Mouse (Mus musculus): ENCODE results near the gene Rab26. TPM values are rescaled to one million over a fixed set of nuclear protein-coding genes. Genes with fewer than 3 reads are reported as not detected.

Rab26 gene
- total RNA-seq (2021): 1 to 10 TPM in 1 of 2 experiments, under 1 TPM in 1; 0.70 to 1.3 TPM
- long read RNA-seq, experiment 1, partial matches to known transcripts: 0 of 3 reads
- long read RNA-seq, experiment 1, other reads (novel, unspliced or antisense): 1 of 3 reads
- long read RNA-seq, experiment 2, partial matches to known transcripts: 0 of 1 reads
- long read RNA-seq, experiment 2, other reads (novel, unspliced or antisense): 0 of 1 reads

DNA sequence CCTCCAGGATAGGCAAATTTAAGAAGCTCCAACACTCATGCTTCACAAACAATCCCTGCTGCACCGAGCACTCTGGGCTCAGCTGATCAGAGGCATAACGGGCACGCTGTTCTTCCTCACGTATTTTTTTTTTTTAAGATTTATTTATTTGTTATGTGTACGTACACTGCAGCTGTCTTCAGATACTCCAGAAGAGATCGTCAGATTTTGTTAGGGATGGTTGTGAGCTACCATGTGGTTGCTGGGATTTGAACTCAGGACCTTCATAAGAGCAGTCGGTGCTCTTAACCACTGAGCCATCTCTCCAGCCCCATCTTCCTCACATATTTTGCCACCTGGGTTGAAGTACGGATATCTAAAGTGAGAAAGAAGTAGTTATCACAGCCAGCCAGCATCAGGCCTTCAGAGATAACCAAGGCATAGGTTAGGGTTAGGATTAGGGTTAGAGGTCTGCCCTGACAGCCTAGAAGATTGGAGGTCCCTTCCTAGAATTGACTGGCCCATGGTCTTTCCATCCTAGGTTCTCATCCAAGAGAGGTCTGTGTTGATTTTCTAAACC is at the start of gene Rab26:
Gene Rab26 (minus strand): TSS at position 51 of the 559 bp plus-strand sequence.
- no peak for DNase-seq

DNA sequence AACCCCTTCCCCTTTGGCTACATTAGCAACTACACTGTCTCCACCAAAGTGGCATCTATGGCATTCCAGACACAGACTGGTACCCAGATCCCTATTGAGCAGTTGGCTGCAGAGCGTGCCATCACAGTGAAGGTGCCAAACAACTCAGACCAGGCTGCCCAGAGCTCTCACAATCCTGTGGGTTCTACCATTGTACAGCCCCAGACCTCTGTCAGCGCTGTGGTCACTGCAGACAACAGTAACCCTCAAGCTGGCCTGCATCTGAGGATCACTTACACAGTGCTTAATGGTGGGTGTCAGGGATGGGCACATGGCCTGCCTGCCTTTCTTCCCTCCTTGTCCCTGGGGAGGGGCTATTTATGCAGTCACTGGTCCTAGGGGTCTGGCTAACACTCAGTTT is 46.3 kb upstream of the Rab26 start:
- no peak for DNase-seq

DNA sequence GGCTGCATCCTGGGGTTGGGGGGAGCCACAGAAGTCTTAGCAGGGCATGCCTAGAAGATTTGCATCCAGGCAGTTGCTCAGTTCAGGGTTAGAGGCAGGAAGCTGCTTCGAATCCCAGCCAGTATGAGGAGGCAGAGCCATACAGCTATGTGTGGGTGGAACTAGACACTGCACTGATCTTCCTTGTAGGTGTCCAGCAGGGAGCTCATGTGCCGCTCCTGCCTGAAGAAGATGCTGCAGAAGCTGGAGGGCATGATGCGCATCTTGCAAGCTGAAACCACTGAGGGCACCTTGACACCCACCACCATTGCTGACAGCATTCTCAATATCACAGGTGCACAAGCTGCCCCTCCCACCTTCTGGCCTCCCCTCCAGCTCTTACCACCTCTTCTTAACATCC is 45.5 kb upstream of the Rab26 start:
- DNase-seq: no peak

DNA sequence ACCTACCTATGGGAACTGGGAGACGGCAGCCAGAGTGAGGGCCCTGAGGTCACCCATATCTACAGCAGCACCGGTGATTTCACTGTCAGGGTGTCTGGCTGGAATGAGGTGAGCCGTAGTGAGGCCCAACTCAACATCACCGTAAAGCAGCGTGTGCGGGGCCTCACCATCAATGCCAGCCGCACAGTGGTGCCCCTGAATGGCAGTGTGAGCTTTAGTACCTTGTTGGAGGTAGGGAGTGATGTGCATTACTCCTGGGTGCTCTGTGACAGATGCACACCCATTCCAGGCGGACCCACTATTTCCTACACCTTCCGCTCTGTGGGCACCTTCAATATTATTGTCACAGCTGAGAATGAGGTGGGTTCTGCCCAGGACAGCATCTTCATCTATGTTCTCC is 39.8 kb upstream of the Rab26 start:
- DNase-seq: no peak

DNA sequence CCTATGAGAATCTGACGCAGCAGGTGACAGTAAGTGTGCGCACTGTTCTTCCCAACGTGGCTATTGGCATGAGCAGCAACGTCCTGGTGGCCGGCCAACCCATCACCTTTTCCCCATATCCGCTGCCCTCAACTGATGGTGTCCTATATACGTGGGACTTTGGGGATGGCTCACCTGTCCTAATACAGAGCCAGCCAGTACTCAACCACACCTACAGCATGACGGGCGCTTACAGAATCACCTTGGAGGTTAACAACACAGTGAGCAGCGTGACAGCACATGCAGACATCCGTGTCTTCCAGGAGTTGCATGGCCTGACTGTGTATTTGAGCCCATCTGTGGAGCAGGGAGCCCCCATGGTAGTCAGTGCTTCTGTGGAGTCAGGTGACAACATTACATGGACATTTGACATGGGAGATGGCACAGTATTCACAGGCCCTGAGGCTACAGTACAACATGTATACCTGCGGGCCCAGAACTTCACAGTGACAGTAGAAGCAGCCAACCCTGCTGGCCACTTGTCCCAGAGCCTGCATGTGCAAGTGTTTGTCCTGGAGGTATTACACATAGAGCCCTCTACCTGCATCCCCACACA is 38.7 kb upstream of the Rab26 start:
- no peak for DNase-seq

DNA sequence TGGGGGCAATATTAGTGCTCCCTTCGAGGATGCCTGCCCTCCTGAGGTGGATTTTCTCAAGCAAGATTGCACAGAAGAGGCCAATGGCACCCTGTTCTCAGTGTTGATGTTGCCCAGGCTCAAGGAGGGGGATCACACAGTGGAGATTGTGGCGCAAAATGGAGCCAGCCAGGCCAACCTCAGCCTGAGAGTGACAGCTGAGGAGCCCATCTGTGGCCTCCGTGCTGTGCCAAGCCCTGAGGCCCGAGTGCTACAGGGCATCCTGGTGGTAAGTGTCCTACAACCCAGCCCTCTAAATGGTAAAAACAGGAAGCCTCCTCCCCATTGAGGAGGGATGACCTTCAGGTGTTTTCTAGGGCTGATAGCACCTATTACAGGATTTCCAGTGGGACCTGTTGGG is 35.8 kb upstream of the Rab26 start:
- DNase-seq: no peak

DNA sequence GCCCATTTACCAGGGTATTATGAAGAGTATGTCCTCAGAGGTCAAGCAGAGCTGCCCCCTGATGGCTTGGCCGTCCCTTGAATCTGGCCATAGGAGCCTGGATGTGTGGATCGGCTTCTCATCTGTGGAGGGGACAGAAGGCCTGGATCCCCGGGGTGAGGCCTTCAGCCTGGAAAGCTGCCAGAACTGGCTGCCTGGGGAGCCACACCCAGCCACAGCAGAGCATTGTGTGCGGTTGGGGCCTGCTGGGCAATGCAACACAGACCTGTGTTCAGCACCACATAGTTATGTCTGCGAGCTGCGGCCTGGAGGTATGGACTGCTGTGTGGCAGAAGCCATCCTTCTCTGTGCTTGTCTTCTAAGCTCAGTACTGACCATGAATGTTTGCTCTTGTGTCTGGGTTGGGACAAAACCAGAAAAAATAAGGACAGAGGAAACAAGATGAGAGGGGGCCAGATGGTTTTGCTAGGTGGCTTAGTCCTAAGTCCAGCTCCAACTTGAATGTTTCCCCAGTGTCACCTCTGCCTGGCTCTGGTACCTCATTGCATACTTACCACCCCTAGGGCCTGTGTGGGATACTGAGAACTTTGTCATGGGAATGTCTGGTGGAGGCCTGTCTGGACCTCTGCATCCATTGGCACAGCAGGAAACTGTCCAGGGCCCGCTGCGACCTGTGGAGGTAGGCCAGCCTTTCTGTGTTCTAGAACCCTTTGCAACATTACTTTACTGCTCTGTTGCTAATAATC is 33.2 kb upstream of the Rab26 start:
- DNase-seq: peak in 1 of 2 experiments; percentile 52

DNA sequence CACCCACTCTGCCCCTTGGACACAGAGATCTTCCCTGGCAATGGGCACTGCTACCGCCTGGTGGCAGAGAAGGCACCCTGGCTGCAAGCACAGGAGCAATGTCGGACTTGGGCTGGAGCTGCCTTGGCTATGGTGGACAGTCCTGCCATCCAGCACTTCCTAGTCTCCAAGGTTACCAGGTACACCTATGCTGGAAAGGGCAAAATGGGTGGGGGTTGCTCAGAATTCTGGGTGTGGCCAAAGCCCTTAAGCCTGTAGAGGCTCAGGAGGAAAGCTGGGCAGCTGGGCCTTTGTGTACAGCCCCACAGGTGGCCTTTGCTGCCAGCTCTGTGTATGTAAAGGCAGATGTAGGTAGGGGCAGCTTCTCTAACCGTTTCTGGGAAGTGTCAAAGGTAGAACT is 31.8 kb upstream of the Rab26 start:
- DNase-seq: no peak

DNA sequence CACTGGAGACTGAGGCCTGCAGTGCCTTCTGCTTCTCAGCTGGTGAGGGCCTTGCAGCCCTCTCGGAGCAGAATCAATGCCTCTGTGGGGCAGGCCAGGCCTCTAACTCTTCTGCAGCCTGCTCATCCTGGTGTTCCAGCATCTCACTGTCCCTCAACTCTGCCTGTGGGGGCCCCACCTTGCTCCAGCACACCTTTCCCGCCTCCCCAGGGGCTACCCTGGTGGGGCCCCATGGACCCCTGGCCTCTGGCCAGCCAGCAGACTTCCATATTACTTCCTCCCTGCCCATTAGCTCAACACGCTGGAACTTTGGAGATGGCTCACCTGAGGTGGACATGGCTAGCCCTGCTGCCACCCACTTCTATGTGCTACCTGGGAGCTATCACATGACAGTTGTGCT is 31.1 kb upstream of the Rab26 start:
- DNase-seq: no peak

DNA sequence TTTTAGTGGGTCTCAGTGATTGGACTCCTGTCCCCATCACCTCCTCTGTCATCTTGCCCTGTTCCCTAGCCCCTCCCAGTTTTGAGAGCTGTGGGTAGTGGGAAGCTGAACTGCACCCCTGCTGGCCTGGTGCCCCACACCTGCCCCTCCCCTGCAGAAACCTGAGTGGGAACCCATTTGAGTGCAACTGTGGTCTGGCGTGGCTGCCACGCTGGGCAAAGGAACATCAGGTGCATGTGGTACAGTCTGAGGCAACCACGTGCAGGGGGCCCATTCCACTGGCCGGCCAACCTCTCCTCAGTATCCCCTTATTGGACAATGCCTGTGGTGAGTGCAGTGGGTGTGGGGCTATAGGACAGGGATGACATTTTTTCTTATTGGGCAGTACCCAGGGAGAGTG is 30.4 kb upstream of the Rab26 start:
- DNase-seq: no peak

DNA sequence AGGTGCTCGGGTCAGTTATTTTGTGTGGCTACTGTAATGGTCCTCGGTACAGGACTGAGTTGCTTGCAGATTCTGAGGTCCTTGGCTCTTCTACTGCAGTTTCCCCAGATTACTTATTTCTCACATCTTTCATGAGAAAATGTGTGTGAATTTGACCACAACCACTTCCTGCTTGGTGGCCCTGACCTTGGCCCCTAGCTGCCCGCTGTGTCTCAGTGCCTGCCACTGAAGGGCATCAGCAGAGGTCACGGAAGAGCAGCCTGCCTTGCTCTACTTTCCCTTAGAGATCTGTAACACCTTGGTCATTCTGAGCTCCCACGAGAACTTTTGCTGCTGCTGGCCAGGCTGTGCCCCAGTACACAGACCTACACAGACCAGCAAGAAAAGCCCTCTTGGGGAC is 29.6 kb upstream of the Rab26 start:
- no peak for DNase-seq

DNA sequence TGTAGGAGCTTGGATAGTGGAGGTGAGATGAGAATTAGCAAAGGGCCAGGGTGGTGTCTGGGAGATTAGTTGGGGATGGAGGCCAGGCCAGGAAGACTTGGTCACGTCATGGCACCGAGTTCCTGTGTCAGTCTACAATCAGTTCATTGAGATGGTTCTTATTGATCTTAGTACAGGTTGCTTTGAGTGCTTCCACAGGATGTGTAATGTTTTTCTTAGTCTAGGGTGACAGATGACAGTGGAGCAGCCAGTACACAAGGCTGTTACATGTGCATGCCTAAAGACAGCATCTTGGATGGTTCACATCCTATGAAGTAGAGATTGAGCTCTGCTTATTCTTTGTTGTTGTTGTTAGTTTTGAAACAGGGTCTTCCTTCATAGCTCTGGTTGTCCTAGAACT is 27.6 kb upstream of the Rab26 start:
- no peak for DNase-seq

DNA sequence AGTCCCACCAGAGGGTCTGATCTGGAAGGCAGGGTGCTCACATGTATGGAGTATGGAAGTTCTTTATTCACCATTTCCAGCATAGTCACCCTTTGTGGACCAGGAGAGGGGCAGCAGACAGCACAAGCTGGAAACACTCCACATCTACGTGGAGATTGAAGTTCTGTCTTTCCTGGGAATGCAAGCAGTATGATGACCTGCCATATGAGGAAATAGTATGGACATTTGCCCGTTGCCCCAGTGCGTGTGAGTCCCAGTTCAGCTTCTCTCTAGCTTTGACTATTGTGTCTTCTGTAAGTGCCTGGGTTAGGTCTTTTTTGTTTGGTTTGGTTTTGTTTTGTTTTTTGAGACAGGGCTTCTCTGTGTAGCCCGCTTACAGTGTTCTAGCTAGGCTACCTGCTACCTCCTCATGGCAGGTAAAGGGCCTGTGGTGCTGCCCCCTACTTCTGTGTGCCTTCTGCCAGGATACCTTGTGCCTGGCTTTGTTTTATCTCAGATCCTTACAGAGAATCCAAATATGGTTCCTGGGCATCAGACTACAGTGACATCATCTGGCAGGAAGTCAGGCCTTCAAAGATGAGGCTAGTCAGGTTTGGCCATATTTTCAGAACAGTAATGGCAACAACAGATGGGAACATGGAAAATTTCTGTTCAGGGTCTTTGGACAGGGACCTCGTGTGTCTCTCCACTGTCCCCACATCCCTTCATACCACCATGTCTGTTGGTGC is 26.5 kb upstream of the Rab26 start:
- DNase-seq: no peak

DNA sequence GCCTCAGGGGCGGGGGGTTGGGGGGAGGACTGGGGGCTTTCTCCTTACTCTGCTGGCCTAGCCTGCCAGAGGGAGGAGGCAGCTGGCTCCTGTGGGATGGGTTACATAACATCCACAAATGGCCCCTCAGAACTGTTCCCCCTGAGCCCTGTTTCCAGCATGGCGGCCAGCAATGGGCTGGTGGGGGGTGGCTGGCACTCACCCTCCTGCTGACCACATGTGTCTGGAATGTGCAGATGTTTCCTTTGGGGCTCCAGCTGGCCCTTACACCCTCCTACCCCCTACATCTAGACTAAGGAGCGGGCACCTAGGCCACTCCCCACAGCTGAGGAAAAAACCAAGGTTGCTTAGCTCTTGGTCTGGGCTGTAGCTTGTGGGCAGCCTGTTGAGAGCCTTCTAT is 25.1 kb upstream of the Rab26 start:
- peak in 1 of 2 experiments; percentile 22 for DNase-seq

DNA sequence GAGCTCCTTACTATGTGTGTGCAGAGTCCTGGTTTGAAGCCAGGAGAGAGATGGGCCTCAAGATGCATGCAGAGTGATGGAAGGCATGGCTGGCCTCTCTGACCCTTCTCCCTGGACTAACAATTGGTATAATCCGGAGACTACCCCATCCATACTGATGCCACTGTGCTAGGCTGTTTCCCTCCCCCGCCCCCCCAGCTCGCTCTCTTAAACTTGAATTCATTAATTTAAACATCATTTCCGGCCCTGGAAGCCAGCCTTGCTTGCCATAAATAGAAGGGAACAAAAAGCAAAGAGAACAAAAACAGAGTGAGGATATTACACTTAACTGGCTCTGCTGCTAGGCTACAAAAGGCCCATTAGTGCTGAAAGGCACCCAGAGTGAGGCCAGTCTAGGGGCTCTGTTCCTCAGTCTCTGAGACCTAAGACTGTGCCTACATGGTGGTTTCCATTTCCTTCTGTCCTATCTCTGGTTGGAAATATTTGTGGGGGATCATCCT is 24.6 kb upstream of the Rab26 start:
- no peak for DNase-seq

DNA sequence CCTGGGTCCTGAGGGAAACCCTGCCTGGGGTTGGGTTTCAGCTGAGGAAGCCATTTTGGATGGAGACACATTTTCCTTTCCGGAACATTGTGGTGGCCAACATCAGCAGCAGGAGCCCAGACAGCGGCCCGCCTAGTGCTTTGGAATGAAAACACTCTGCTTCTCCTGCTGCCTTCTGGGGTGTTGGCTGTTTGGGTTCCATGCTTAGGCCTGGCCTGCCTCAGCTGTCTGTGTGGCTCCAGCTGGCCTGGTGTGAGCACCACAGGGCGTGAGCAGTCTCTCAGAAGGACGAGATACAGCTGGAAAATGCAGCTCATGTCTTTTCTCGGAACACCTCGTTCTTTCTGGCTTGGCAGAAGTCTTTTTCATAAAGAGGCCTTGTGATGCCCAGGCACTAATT is 23.1 kb upstream of the Rab26 start:
- no peak for DNase-seq

DNA sequence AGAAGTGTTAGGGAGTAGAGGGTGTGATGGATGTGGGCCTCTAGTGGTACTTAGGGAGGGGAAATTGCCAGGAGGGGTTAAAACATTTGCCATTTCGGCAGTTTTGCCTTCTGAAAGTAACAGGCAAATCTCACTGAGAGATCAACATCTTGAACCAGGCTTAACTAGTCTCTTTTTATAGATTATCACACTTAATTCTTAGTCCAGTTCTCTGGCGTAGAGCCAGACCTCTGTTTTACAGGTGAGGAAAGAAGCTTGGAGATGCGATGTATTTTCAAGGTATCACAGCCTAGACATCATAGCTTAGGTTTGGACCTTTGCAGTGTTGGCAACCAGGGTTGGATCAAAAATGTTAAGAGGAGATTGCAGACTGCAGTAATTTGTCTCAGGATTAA is 17.0 kb upstream of the Rab26 start:
- no peak for DNase-seq

DNA sequence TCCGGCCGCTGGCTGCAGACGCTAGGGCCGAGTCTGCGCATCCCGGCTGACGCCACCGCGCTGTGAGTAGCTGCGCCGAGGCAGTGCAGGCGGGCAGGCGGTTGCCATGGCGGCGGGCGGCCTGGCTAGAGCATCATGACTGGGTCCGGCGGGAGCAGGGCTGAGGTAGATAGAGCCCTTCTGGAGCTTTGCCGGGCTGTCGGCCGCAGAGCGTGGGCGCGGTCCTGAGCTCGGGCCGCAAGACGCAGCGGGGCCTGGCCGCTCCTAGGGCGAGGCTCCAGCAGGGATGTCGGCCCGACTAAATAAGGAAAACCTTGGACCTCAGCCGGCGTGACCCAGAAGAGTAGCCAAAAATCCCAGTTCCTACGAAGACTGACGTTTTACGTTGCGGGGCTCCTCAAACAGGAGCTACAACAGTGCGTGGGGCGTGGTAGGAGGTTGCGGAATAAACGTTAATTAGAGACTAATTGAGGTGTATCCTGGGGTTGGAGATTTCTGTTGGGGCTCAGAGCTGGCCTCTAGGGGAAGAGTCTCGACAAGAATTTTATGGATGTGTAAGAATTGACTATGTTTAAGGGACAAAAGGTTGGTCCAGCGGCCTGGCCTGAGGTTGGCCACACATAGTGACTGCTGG is 16.5 kb upstream of the Rab26 start:
- DNase-seq: peak; percentile 87 to 90

DNA sequence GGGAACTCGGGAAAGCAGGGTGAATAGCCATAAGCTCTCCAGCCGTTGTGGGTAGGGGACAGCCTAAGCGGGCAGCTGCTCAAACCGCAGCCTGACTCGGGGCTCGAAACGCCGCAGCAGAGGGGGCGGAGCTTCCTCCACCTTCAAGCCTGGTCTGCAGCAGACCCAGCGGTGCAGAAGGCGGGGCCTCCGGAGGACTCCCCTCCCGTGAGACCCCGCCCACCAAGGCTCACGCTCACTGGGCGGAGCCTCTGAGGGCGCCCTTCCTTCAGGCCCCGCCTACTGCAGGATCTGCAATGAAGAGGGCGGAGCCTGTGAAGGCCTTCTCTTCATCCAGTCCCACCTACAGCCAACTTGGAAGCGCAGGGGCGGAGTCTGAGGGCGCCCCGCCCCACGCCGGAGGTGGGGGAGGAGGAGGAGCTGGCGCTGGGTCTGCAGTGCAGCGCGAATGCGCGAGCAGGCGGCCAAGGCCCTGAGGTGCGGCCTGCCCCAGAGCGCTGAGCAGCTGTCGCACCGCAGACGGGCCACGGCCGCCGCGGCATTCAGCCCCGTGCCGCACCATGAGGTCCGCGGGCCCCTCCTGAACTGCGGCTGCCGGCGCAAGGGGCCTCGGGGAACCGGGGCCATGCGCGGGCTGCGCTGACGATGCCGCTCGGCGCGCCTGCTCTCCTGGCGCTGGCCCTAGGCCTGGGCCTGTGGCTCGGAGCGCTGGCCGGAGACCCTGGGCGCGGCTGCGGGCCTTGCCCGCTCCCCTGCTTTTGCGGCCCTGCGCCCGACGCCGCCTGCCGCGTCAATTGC is 15.8 kb upstream of the Rab26 start, which contains the start of gene Pkd1:
Gene Pkd1 (plus strand): TSS at position 217 of the 798 bp plus-strand sequence.
- peak; percentile 99 for DNase-seq

DNA sequence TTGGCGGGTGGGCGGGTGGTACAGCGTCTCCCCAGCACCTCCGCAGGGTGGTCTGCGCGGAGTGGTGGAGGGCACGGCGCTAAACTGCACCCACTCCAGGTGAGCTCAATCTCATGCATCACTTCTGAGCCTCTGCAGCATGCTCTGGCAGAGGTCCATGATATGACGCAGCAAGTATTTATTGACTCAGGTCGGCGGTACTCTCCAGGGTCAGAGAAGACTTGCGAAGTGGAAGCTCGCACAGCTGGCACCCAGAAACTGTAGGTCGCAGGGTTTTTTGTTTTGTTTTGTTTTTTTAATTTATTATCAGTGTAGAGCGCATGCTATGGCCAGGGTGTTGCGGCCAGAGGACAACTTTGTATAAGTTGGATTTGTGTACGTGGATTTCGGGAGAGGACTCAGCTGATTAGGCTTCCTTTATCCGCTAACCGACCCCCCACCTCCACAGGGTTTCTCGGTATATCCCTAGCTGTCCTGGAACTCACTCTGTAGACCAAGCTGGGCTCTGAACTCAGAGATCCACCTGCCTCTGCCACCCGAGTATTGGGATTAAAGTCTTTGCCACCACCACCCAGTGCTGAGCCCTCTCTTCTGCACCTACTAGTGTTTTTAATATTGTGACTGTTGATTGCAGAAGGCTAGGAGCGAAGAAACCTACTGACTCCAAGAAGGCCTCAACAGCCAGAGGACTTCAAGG is 15.1 kb upstream of the Rab26 start:
- DNase-seq: peak; percentile 79 to 83

All from adrenal gland, postnatal 36 days (tissue).